Mouse (Mus musculus) hindbrain, embryonic 12.5 days (tissue): Measurements from ENCODE around the gene Ift88. TPM values are rescaled to one million over a fixed set of nuclear protein-coding genes. Genes with fewer than 3 reads are reported as not detected.
A peak's percentile ranks its signal among the peaks of the same experiment; 100 is the strongest.

Experiments
- ATAC-seq: fragments of 200-750 bp; cut with Nextera tagmentation; 2 replicates; pipeline ENCODE4 v1.8.0; 2017; ENCODE audit warnings: moderate TSS enrichment; ENCODE audit not compliant: low FRiP score
- H3K27ac ChIP-seq: fragments of 300-500 bp; sonication (generic); 2 replicates; pipeline ENCODE4 v1.5.1; 2016; ENCODE audit warnings: mild to moderate bottlenecking
- H3K27me3 ChIP-seq: fragments of 300-500 bp; sonication (generic); 2 replicates; pipeline ENCODE4 v1.6.1; 2016; ENCODE audit warnings: mild to moderate bottlenecking
- H3K36me3 ChIP-seq: fragments of 300-500 bp; sonication (generic); 2 replicates; pipeline ENCODE4 v1.6.1; 2016; ENCODE audit warnings: mild to moderate bottlenecking
- H3K4me1 ChIP-seq: fragments of 300-500 bp; sonication (generic); 2 replicates; pipeline ENCODE4 v1.6.1; 2016
- H3K4me2 ChIP-seq: fragments of 300-500 bp; sonication (generic); replicated peaks from 2 replicates; pipeline ENCODE4 v1.6.1; 2016; ENCODE audit warnings: mild to moderate bottlenecking
- H3K4me3 ChIP-seq: fragments of 300-500 bp; sonication (generic); 2 replicates; pipeline ENCODE4 v1.5.1; 2016; ENCODE audit warnings: mild to moderate bottlenecking
- H3K9ac ChIP-seq: fragments of 300-500 bp; sonication (generic); 2 replicates; pipeline ENCODE4 v1.6.1; 2016; ENCODE audit warnings: mild to moderate bottlenecking, moderate library complexity
- H3K9me3 ChIP-seq: fragments of 300-500 bp; sonication (generic); replicated peaks from 2 replicates; pipeline ENCODE4 v1.6.1; 2016; ENCODE audit warnings: mild to moderate bottlenecking
- WGBS: fragments of 180-500 bp; shearing (Covaris S2); methylation state at CpG from one replicate; pipeline ENCODE4 v1.1.7; 2016; 5-methylcytosine and 5-hydroxymethylcytosine counted together
- polyA plus RNA-seq: library from polyadenylated mRNA; unstranded; fragments of >200 nt; fragmentation: Nextera tagmentation; extraction: Ambion mirVana; gene quantifications from 2 replicates; pipeline ENCODE4 v1.2.1, GENCODE M21; 2016

Ift88 gene
- polyA plus RNA-seq, 1 experiment from 2014 or later, result 18.2 TPM

- Histone ChIP-seq H3K27me3 (peaks cover 37% of the 10 kb centered on the region), H3K27ac (peak overlapping the region; percentile 67), H3K4me2 (peak overlapping the region; percentile 87), H3K4me3 (peak overlapping the region; percentile 81), H3K9ac (peak overlapping the region; percentile 78), H3K4me1 (peaks cover 6% of the 10 kb centered on the region), H3K36me3 (no peaks in the 10 kb centered on the region), H3K9me3 (no peaks in the 10 kb centered on the region)
- WGBS, result 1% methylated on average over 42 of the region's 60 CpGs
- peak; percentile 83 for ATAC-seq
Measured at GRCm38 (mm10) chr14:57525388-57526049, 101.7 kb downstream of the Ift88 start.

DNA sequence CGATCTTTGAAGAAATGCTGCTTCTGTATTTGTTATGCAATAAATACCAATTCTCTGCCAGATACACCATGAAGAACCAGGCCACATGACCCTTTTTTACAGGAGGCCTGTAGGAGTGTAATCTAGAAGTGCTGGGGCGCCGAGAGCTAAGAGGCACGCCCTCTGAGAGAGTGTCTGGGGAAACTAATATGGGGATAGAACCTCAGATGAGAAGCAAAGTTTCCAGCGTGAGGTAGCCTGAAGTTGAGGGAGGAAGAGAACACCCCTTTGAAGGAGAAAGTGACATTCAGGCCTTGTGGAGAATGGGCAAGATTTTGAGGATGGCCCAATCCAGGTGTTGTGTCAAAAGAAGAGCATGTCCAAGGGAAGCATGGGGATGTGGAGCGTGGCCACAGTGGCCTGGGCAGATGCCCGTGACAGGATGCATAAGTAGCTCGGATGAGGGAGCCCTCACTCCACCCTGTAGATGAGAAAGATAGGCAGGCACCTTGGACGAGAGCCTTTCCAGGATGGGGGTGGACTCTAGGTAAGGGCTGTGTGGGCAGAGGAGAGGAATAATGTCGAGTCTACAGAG is 102.3 kb downstream of the Ift88 start:
- no peak for ATAC-seq
- Histone ChIP-seq H3K4me2 (peak overlapping the region; percentile 87), H3K27me3 (peaks cover 37% of the 10 kb centered on the region), H3K27ac (no peak overlapping the region), H3K4me3 (peak overlapping the region; percentile 81), H3K36me3 (no peaks in the 10 kb centered on the region), H3K4me1 (peaks cover 6% of the 10 kb centered on the region), H3K9me3 (no peaks in the 10 kb centered on the region), H3K9ac (no peak overlapping the region)
- WGBS, result 58% methylated on average over 10 of the region's 10 CpGs

DNA sequence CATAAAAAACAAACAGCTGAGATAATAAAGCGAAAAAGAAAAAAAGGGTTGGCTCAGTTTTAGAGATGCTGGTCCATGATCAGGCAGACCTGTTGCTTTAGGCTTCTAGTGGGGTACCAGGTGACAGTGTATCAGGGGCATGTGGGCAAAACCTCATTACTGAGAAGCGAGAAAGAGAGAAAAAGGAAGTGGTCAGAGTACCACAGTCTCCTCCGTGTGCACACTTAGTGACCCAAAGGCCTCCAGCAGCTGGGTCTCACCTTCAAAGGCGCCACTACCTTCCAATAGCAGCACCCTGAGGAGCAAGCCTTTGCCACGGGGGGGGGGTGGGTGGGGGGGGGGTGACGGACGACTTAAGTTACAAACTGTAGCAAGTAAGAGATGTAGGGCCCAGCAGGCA is 103.3 kb downstream of the Ift88 start:
- ATAC-seq, result no peak
- Histone ChIP-seq H3K4me2 (no peak overlapping the region), H3K36me3 (no peaks in the 10 kb centered on the region), H3K27ac (no peak overlapping the region), H3K9ac (no peak overlapping the region), H3K9me3 (no peaks in the 10 kb centered on the region), H3K4me1 (peaks cover 6% of the 10 kb centered on the region), H3K4me3 (no peak overlapping the region), H3K27me3 (peaks cover 37% of the 10 kb centered on the region)
- WGBS, result 44% methylated on average over 7 of the region's 7 CpGs

- Histone ChIP-seq H3K36me3 (no peaks in the 10 kb centered on the region), H3K9ac (no peak overlapping the region), H3K4me3 (no peak overlapping the region), H3K9me3 (no peaks in the 10 kb centered on the region), H3K4me2 (no peak overlapping the region), H3K4me1 (peaks cover 6% of the 10 kb centered on the region), H3K27me3 (peaks cover 37% of the 10 kb centered on the region), H3K27ac (no peak overlapping the region)
- 44% methylated on average over 2 of the region's 2 CpGs for WGBS
- ATAC-seq, result no peak
Measured at GRCm38 (mm10) chr14:57527598-57527997, 103.7 kb downstream of the Ift88 start.

DNA sequence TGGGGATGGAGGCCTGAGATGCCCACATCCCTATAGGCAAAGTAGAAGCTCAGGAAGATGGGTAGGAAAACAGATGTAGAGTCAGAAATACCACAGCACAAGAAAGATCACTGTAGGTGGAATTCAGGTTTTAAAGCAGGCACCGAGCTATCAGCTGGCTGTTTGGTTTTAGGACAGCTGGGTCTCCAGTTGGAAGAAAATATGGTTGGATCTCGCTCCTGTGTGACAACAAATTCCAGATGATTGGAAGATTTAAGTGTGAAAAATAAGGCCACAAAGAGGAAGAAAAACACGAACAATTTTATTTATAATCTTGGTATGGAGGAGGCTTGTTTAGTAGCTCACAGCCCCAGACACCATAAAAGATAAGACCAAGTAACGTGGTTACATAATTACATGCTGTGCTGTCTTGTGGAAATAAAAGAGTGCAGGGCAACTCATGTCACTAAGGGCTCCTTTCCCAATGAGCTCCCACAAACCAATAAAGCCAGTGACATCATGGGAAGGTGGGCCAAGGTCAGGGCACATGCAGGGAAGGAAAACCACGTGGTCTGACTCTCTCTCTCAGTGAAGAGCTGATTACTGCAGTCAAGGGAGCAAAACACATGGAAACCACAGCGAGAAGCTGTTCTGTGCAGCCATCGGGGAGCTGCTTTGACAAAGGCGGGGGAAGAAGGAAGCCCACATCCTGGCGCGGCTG is 105.4 kb downstream of the Ift88 start:
- Histone ChIP-seq H3K9me3 (no peaks in the 10 kb centered on the region), H3K9ac (no peak overlapping the region), H3K4me1 (peaks cover 9% of the 10 kb centered on the region), H3K27me3 (peaks cover 26% of the 10 kb centered on the region), H3K4me2 (no peak overlapping the region), H3K27ac (no peak overlapping the region), H3K36me3 (no peaks in the 10 kb centered on the region), H3K4me3 (no peak overlapping the region)
- ATAC-seq, result no peak
- 53% methylated on average over 10 of the region's 10 CpGs for WGBS

DNA sequence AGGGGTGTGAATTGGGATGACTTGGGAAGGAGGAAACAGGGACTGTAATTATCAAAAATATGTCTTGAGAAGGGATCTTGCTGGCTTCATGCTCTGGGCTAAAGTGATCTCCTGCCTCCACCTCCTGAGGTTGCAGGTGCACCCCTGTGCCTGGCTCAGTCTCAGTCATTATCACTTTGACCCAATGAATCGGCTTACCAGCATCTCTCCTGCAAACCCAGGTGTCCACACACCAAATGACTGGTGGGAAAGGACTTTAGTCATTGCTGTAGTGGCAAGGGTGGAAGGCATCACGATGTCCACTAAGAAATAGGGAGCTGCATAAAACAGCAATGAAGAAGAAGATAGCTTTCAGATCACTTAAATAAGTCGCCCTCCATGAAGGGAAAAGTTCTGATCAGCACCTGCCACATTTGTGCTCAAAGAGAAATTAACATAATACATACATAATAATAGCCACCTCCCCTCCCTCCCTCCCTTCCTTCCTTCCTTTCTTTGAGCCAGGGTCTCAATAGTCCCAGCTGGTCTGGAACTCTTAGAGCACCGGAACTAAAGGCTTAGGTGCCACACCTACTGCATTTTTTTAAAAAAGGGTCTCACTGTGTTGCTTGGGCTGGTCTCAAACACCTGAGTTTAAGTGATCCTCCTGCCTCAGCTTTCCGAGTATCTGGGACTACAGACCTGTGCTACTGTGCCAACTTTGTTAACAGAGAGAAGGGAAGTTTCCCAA is 106.1 kb downstream of the Ift88 start:
- Histone ChIP-seq H3K36me3 (no peaks in the 10 kb centered on the region), H3K9ac (no peak overlapping the region), H3K27ac (no peak overlapping the region), H3K4me1 (peaks cover 17% of the 10 kb centered on the region), H3K4me2 (no peak overlapping the region), H3K4me3 (no peak overlapping the region), H3K27me3 (peaks cover 32% of the 10 kb centered on the region), H3K9me3 (no peaks in the 10 kb centered on the region)
- WGBS, result 64% methylated on average over 5 of the region's 5 CpGs
- no peak for ATAC-seq

DNA sequence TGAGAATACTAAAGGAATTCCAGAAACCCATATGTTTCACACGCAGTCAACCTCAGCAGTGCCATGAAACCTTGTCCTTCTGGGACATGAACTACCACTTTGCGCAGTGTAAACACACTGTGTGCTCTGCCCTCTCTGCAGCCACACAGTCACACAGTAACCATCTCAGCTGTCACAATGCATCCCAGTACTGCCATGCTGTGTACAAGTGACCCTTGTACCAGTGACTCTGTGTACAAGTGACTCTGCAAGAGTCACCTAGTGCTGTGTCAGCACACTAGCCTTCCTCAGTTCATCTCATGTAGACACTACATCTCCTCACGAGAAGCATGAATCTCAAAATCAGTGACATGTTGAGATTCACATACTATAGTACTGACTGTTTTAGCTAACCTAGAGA is 108.7 kb downstream of the Ift88 start:
- Histone ChIP-seq H3K9me3 (no peaks in the 10 kb centered on the region), H3K4me1 (peaks cover 24% of the 10 kb centered on the region), H3K27ac (no peak overlapping the region), H3K9ac (no peak overlapping the region), H3K4me2 (no peak overlapping the region), H3K27me3 (peaks cover 19% of the 10 kb centered on the region), H3K36me3 (no peaks in the 10 kb centered on the region), H3K4me3 (no peak overlapping the region)
- WGBS, result 92% methylated on average over 3 of the region's 3 CpGs
- no peak for ATAC-seq

DNA sequence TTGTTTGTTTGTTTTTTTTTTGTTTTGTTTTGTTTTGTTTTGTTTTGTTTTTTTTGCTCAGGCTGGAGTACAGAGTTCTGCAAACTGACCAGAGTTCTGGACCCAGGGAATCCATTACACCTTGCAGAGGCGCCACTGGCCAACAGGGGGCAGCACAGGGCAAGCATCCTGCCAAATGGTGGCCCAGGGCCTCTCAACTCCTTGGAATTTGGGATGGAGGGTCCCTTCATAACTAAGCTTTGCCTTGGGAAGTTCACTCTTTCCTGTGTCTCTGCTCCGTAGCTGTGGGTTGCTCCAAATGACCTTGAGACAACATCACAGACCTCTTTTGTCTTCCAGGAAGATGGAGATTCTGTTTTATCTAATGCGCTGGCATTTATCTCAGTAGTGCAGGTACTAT is 109.4 kb downstream of the Ift88 start:
- H3K4me3 ChIP-seq, result no peak overlapping the region
- peaks cover 31% of the 10 kb centered on the region for H3K4me1 ChIP-seq
- H3K9me3 ChIP-seq, result no peaks in the 10 kb centered on the region
- ATAC-seq, result no peak
- H3K4me2 ChIP-seq, result no peak overlapping the region
- H3K9ac ChIP-seq, result no peak overlapping the region
- H3K36me3 ChIP-seq, result no peaks in the 10 kb centered on the region
- H3K27ac ChIP-seq, result no peak overlapping the region
- WGBS, result 36% methylated on average over 3 of the region's 3 CpGs
- H3K27me3 ChIP-seq, result peaks cover 18% of the 10 kb centered on the region

DNA sequence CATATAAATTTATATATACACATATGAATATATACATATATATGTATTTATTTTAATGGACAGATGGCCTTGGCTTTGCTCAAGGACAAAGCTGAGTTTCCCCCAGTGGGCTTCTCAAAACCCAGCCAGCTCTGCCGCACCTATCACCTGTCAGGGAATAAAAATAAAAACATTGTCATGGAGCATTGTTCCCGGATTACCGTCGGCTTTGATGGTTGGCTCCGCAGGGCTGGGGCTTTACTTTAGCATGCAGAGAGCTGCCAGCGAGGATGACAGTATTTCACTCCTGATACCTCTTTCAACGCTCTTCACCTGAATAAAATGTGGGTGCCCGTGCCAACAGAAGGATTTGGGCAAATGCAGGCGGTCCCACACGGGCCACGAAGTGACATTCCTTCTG is 110.0 kb downstream of the Ift88 start:
- Histone ChIP-seq H3K9me3 (no peaks in the 10 kb centered on the region), H3K27me3 (peaks cover 18% of the 10 kb centered on the region), H3K4me1 (peaks cover 31% of the 10 kb centered on the region), H3K4me3 (no peak overlapping the region), H3K36me3 (no peaks in the 10 kb centered on the region), H3K27ac (no peak overlapping the region), H3K4me2 (no peak overlapping the region), H3K9ac (no peak overlapping the region)
- ATAC-seq, result no peak
- WGBS, result 18% methylated on average over 11 of the region's 11 CpGs

GRCm38 (mm10) chr14:57534346-57534745 is 110.5 kb downstream of the Ift88 start:
- 8% methylated on average over 5 of the region's 5 CpGs for WGBS
- Histone ChIP-seq H3K9ac (no peak overlapping the region), H3K36me3 (no peaks in the 10 kb centered on the region), H3K4me3 (no peak overlapping the region), H3K9me3 (no peaks in the 10 kb centered on the region), H3K27ac (no peak overlapping the region), H3K27me3 (peaks cover 18% of the 10 kb centered on the region), H3K4me2 (0 out of 2 replicates have a peak overlapping the region, but pooled peaks have one; percentile 6), H3K4me1 (peaks cover 31% of the 10 kb centered on the region)
- ATAC-seq, result no peak

GRCm38 (mm10) chr14:57534961-57535360 is 111.1 kb downstream of the Ift88 start:
- no peaks in the 10 kb centered on the region for H3K9me3 ChIP-seq
- H3K9ac ChIP-seq, result no peak overlapping the region
- WGBS, result 11% methylated on average over 8 of the region's 8 CpGs
- 0 out of 2 replicates have a peak overlapping the region, but pooled peaks have one; percentile 6 for H3K4me2 ChIP-seq
- no peak overlapping the region for H3K4me3 ChIP-seq
- ATAC-seq, result 0 out of 2 replicates have a peak, but pooled peaks have one; percentile 41
- peaks cover 29% of the 10 kb centered on the region for H3K4me1 ChIP-seq
- H3K27me3 ChIP-seq, result peaks cover 18% of the 10 kb centered on the region
- H3K36me3 ChIP-seq, result no peaks in the 10 kb centered on the region
- H3K27ac ChIP-seq, result no peak overlapping the region

GRCm38 (mm10) chr14:57535646-57536045 is 111.8 kb downstream of the Ift88 start:
- H3K27ac ChIP-seq, result no peak overlapping the region
- WGBS, result 73% methylated on average over 6 of the region's 6 CpGs
- peaks cover 29% of the 10 kb centered on the region for H3K4me1 ChIP-seq
- H3K4me2 ChIP-seq, result no peak overlapping the region
- peaks cover 18% of the 10 kb centered on the region for H3K27me3 ChIP-seq
- no peak overlapping the region for H3K4me3 ChIP-seq
- ATAC-seq, result no peak
- no peaks in the 10 kb centered on the region for H3K36me3 ChIP-seq
- no peaks in the 10 kb centered on the region for H3K9me3 ChIP-seq
- H3K9ac ChIP-seq, result no peak overlapping the region
